Mouse (Mus musculus) heart, adult 2 months (tissue): ENCODE measurements around the gene Rtraf.

ENCODE experiments used
- CTCF ChIP-seq: fragments of 200-600 bp; IDR thresholded peaks from 2 replicates; pipeline ENCODE4 v1.8.1; 2022; ENCODE audit warnings: antibody characterized with exemption, mild to moderate bottlenecking, moderate library complexity
- EP300 ChIP-seq: fragments of 200-500 bp; IDR thresholded peaks from 2 replicates; pipeline ENCODE4 v1.6.1; 2011; ENCODE audit warnings: low read depth, low read length, control low read depth; ENCODE audit not compliant: insufficient read depth
- POLR2A ChIP-seq: fragments of 200-500 bp; IDR thresholded peaks from 2 replicates; pipeline ENCODE4 v1.6.1; 2011; ENCODE audit warnings: mild to moderate bottlenecking, low read depth, low read length, control low read depth; ENCODE audit not compliant: insufficient read depth

DNA sequence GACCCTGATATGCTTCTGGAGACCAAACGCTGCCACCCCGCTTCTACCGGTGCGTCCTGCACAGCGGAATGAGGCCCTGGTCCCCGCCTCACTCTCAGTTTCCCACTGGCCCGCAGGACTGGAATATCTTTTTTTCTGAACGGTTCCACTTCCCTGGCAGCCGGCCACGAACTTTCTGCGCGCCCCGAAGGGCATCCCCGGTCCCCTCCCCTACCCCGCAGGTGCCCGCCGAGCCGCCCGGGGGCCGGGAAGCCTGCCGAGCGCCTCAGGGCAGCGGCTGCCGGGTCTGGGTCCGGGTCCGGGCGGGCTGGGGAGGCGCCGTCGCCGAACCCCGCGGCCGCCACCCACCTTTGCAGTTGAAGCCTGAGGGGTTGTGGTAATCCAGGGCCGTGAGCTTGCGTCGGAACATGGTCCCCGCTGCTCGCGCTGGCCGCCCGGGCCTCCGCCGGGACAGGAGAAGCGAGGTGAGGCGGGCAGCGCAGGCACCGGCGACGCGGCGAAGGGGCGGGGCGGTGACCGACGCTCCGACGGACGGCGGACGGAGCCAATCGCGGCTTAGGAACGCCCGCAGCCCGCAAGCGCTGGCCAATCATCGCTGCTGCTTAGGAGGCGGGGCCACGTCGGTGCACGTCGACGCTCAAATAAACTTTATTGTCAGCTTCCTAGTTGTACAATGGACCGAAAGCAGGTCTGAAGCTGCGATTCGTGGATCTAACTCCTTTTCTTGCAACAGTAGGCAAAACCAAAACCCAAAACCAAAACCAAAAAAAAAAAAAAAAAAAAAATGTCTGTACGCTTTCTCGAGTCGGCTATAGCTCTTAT, at the start of gene Rtraf:
- TF ChIP-seq CTCF (no peak), POLR2A (0 out of 2 replicates have a peak, but pooled peaks have one; percentile 76), EP300 (0 out of 2 replicates have a peak, but pooled peaks have one; percentile 54)
